In genomic region chr5:74813396-74813795, GRCm38 (mm10) we compare ENCODE assay signal across 19 mouse cellular contexts.
A peak's percentile ranks its signal among the peaks of the same experiment; 100 is the strongest.
DNase-seq lines count a peak whose midpoint lies in the region; ATAC-seq and TF ChIP-seq lines count a peak whose summit lies in the region.
"Had no signal": no experiment of that assay in that cellular context is flagged by ENCODE, and none has a peak within 500 bp of the region (broad histone marks: within the 10 kb centered on the region; RNA-seq: fewer than 3 reads in every experiment).

No protein-coding gene starts in this region.

- 38% methylated on average over 3 of the region's 3 CpGs for WGBS in kidney, embryonic 15.5 days

- no peaks in the 10 kb centered on the region for H3K9me3 ChIP-seq in kidney, embryonic 15.5 days (replicated peaks)
- H3K9me3 ChIP-seq in ES-Bruce4 (replicated peaks; ENCODE audit: control insufficient read depth, insufficient read depth, low read length, poor library complexity, severe bottlenecking) = no peaks in the 10 kb centered on the region; the same call in 1 of the 2 replicates
- H3K9me3 ChIP-seq: forebrain, embryonic 15.5 days; G1E; limb, embryonic 13.5 days; midbrain, embryonic 12.5 days had no signal

- H3K4me2 ChIP-seq in kidney, embryonic 15.5 days = no peak overlapping the region
- H3K4me2 ChIP-seq: forebrain, embryonic 15.5 days; limb, embryonic 13.5 days; midbrain, embryonic 12.5 days had no signal

- peak; percentile 12 for DNase-seq in cerebellum, adult 9-10 months
- DNase-seq in cerebellum, adult 8-10 months = no peak
- DNase-seq in kidney, adult 18-20 months = peak; percentile 78
- DNase-seq in fat pad, adult 2 months (ENCODE audit: extremely low read depth, low read depth, low spot score) = peak; percentile 68
- no peak for DNase-seq in thymus, postnatal 14 days
- DNase-seq in heart, postnatal 14 days = no peak
- DNase-seq: cerebellum, adult 11-12 months; embryo, embryonic 11 days; gastrocnemius, adult 2 months; heart, adult 2 months; lung, adult 2 months; lung, postnatal 4 days; right cerebral cortex, postnatal 25 days had no signal

- no peak overlapping the region for H3K27ac ChIP-seq in kidney, embryonic 15.5 days
- H3K27ac ChIP-seq in ES-Bruce4 (ENCODE audit: insufficient read depth, low read length) = peak overlapping the region; percentile 79
- H3K27ac ChIP-seq: forebrain, embryonic 15.5 days; gastrocnemius, adult 2 months; heart, adult 2 months; limb, embryonic 13.5 days; midbrain, embryonic 12.5 days had no signal

- no peaks in the 10 kb centered on the region for H3K4me1 ChIP-seq in kidney, embryonic 15.5 days
- peaks cover 4% of the 10 kb centered on the region for H3K4me1 ChIP-seq in ES-Bruce4 (ENCODE audit: control insufficient read depth, insufficient read depth, low read length)
- H3K4me1 ChIP-seq: forebrain, embryonic 15.5 days; midbrain, embryonic 12.5 days had no signal

- no peak overlapping the region for H3K9ac ChIP-seq in kidney, embryonic 15.5 days
- no peak overlapping the region for H3K9ac ChIP-seq in ES-Bruce4 (ENCODE audit: low read depth, poor library complexity, severe bottlenecking)
- H3K9ac ChIP-seq: forebrain, embryonic 15.5 days; limb, embryonic 13.5 days; midbrain, embryonic 12.5 days had no signal

- H3K4me3 ChIP-seq in kidney, embryonic 15.5 days (replicated peaks) = no peak overlapping the region
- H3K4me3 ChIP-seq in ES-Bruce4 (ENCODE audit: low read depth, low read length) = peak overlapping the region; percentile 35
- H3K4me3 ChIP-seq: forebrain, embryonic 15.5 days; gastrocnemius, adult 2 months; heart, adult 2 months; limb, embryonic 13.5 days; midbrain, embryonic 12.5 days had no signal

- no peak for ATAC-seq in kidney, embryonic 15.5 days (replicated peaks; ENCODE audit: low FRiP score)
- ATAC-seq: forebrain, embryonic 15.5 days had no signal

- H3K36me3 ChIP-seq in kidney, embryonic 15.5 days = no peaks in the 10 kb centered on the region
- no peaks in the 10 kb centered on the region for H3K36me3 ChIP-seq in ES-Bruce4 (ENCODE audit: control insufficient read depth, insufficient read depth, low read length, poor library complexity, severe bottlenecking)
- H3K36me3 ChIP-seq: forebrain, embryonic 15.5 days; G1E; limb, embryonic 13.5 days; midbrain, embryonic 12.5 days had no signal

- intact Hi-C loops in heart, postnatal 14 days (cut with DNase I) = no loop called here

- H3K27me3 ChIP-seq in kidney, embryonic 15.5 days = no peaks in the 10 kb centered on the region
- no peaks in the 10 kb centered on the region for H3K27me3 ChIP-seq in ES-Bruce4 (ENCODE audit: control insufficient read depth, insufficient read depth, low read length, poor library complexity, severe bottlenecking)
- H3K27me3 ChIP-seq: forebrain, embryonic 15.5 days; limb, embryonic 13.5 days had no signal

- TF ChIP-seq POLR2A in ES-Bruce4 (IDR thresholded peaks at IDR 0.05; ENCODE audit: insufficient read depth, low read length) = no peak

- peak; percentile 25; the same call in 1 of the 2 replicates for TF ChIP-seq EP300 in ES-Bruce4 (IDR thresholded peaks at IDR 0.05; ENCODE audit: insufficient read depth, low read depth, low read length)

- no peak for TF ChIP-seq CTCF in ES-Bruce4 (IDR thresholded peaks at IDR 0.05; ENCODE audit: low read depth, low read length)

Comparison
In these comparisons a context has a peak if more than half of its experiments do, and no peak if none do; other contexts are left out.
1. DNase-seq: peak in cerebellum, adult 9-10 months (single experiment), kidney, adult 18-20 months (single experiment) and fat pad, adult 2 months (single experiment); none in cerebellum, adult 8-10 months (single experiment), thymus, postnatal 14 days (single experiment) and heart, postnatal 14 days (0 of 2).